Mouse (Mus musculus) midbrain, embryonic 14.5 days (tissue): ENCODE data around the gene Apoa2. TPM values are rescaled to one million over a fixed set of nuclear protein-coding genes. Genes with fewer than 3 reads are reported as not detected.

Experiments used
- polyA plus RNA-seq: library from polyadenylated mRNA; unstranded; fragments of >200 nt; fragmentation: Nextera tagmentation; extraction: Ambion mirVana; gene quantifications from 2 replicates; pipeline ENCODE4 v1.2.1, GENCODE M21; 2014

Gene Apoa2
- polyA plus RNA-seq, 1 experiment from 2014 or later = 4.1 TPM

Other genes starting within 250 kb of the Apoa2 start
- gene Fcgr2b, start 248.5 kb upstream of the Apoa2 start, polyA plus RNA-seq = 1.4 TPM in 1 of 2 replicates, not detected in the other
- gene Fcgr4, start 206.1 kb upstream of the Apoa2 start, polyA plus RNA-seq = 1.5 TPM in 1 of 2 replicates, not detected in the other
- gene Fcgr3, start 160.1 kb upstream of the Apoa2 start, polyA plus RNA-seq = 2.5 and 8.3 TPM in 2 replicates
- gene Cfap126, start 111.1 kb upstream of the Apoa2 start, polyA plus RNA-seq = 2.7 and 4.2 TPM in 2 replicates
- gene Sdhc, start 74.5 kb upstream of the Apoa2 start, polyA plus RNA-seq = 295 and 310 TPM in 2 replicates
- 0.39 and 0.51 TPM in 2 replicates for gene Mpz, start 74.3 kb upstream of the Apoa2 start, polyA plus RNA-seq
- 20.0 and 20.5 TPM in 2 replicates for gene Pcp4l1, start 28.8 kb upstream of the Apoa2 start, polyA plus RNA-seq
- 0.34 and 0.39 TPM in 2 replicates for gene Nr1i3, start 11.1 kb upstream of the Apoa2 start, polyA plus RNA-seq
- 35.3 and 40.4 TPM in 2 replicates for gene Tomm40l, start 2.5 kb upstream of the Apoa2 start, polyA plus RNA-seq
- 6.6 and 28.4 TPM in 2 replicates for gene Fcer1g, start 9.3 kb downstream of the Apoa2 start, polyA plus RNA-seq
- 3.3 and 4.1 TPM in 2 replicates for gene Adamts4, start 25.4 kb downstream of the Apoa2 start, polyA plus RNA-seq
- 185 and 220 TPM in 2 replicates for gene Ndufs2, start 26.3 kb downstream of the Apoa2 start, polyA plus RNA-seq
- 101 and 105 TPM in 2 replicates for gene B4galt3, start 45.3 kb downstream of the Apoa2 start, polyA plus RNA-seq
- gene Ppox, start 56.1 kb downstream of the Apoa2 start, polyA plus RNA-seq = 43.2 and 46.8 TPM in 2 replicates
- 92.6 and 98.9 TPM in 2 replicates for gene Usp21, start 62.9 kb downstream of the Apoa2 start, polyA plus RNA-seq
- gene Ufc1, start 70.0 kb downstream of the Apoa2 start, polyA plus RNA-seq = 120 and 132 TPM in 2 replicates
- gene Dedd, start 104.1 kb downstream of the Apoa2 start, polyA plus RNA-seq = 49.0 and 61.5 TPM in 2 replicates
- 39.1 and 45.0 TPM in 2 replicates for gene Nit1, start 120.6 kb downstream of the Apoa2 start, polyA plus RNA-seq
- gene Pfdn2, start 120.6 kb downstream of the Apoa2 start, polyA plus RNA-seq = 63.0 and 94.0 TPM in 2 replicates
- 3.6 and 3.7 TPM in 2 replicates for gene Klhdc9, start 135.7 kb downstream of the Apoa2 start, polyA plus RNA-seq
- gene Nectin4, start 145.0 kb downstream of the Apoa2 start, polyA plus RNA-seq = 1.4 and 1.6 TPM in 2 replicates
- gene Arhgap30, start 163.9 kb downstream of the Apoa2 start, polyA plus RNA-seq = 0.09 and 0.42 TPM in 2 replicates
- gene Usf1, start 186.3 kb downstream of the Apoa2 start, polyA plus RNA-seq = 207 and 236 TPM in 2 replicates
- gene Tstd1, start 193.8 kb downstream of the Apoa2 start, polyA plus RNA-seq = 5.7 and 6.2 TPM in 2 replicates
- gene F11r, start 212.5 kb downstream of the Apoa2 start, polyA plus RNA-seq = 3.3 and 8.1 TPM in 2 replicates